Mouse (Mus musculus): ENCODE measurements around the gene Kbtbd12. TPM values are rescaled to one million over a fixed set of nuclear protein-coding genes. Genes with fewer than 3 reads are reported as not detected.

The Kbtbd12 gene
- polyA plus RNA-seq (2012) = not detected in 2 replicates

DNA sequence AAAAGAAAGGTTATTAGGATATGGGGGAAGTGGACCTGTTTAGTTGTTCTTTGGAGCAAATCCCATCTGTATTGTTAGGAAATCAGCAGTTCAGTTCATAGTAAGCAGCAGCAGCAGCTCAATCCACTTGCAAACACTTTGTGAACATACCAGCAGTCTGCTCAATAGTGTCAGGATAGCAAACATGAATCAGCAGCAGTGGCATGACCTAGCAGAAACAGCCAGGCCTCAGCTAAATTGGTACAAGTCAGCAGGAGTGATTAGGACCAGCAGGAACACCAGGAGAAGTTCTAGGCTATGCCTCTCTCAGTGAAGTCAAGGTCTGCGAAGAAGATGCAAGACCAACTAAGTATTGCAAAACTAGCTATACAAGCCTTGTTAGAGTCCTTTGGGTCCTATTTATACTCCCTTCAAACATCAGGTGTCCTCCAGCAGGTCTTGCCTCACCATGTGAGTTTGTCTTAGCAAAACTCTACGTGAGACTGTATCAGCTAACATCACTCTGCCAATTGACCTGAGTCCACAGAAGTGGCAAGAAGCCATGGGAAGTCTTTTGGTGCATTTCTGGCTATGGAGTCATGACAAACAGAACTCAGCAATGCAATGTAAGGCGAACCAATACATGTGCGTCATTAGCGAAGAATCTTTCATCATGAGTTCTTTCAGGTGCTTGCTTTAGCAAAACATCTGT, at the start of gene Kbtbd12:
Gene Kbtbd12 (minus strand): TSS at position 340 of the 691 bp plus-strand sequence.
- TF ChIP-seq GATA1 (IDR thresholded peaks at IDR 0.05; ENCODE audit: low read length) = no peak

GRCm38 (mm10) chr6:88683380-88684053, 45.8 kb upstream of the Kbtbd12 start:
- TF ChIP-seq GATA1 (IDR thresholded peaks at IDR 0.05; ENCODE audit: low read length) = no peak

- TF ChIP-seq GATA1 (IDR thresholded peaks at IDR 0.05; ENCODE audit: low read length) = no peak
Measured at GRCm38 (mm10) chr6:88681026-88681425, 43.3 kb upstream of the Kbtbd12 start.

DNA sequence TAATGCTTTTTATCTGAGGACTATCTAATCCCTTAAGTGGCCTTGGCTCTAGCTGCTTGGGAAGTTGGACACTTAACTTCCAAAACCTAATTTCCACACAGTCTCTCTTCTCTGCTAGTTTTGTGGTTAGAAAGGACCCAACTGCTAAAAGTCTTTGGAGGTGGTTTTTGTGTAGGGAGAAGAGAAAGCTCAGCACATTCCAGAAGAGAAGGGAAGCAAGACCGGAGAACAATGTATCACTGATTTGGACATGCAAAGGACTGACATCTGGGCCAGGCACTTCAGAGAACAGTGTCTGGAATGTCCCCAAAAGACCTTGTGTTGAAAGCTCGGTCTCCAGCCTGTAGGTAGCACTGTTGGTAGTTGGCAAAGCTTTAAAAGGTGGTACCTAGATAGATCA, 40.0 kb upstream of the Kbtbd12 start:
- no peak for TF ChIP-seq GATA1 (IDR thresholded peaks at IDR 0.05; ENCODE audit: low read length)

- TF ChIP-seq GATA1 (IDR thresholded peaks at IDR 0.05; ENCODE audit: low read length) = no peak
Measured at GRCm38 (mm10) chr6:88676753-88677736, 39.3 kb upstream of the Kbtbd12 start.

- TF ChIP-seq GATA1 (IDR thresholded peaks at IDR 0.05; ENCODE audit: low read length) = no peak
Measured at GRCm38 (mm10) chr6:88675815-88676214, 38.1 kb upstream of the Kbtbd12 start.

DNA sequence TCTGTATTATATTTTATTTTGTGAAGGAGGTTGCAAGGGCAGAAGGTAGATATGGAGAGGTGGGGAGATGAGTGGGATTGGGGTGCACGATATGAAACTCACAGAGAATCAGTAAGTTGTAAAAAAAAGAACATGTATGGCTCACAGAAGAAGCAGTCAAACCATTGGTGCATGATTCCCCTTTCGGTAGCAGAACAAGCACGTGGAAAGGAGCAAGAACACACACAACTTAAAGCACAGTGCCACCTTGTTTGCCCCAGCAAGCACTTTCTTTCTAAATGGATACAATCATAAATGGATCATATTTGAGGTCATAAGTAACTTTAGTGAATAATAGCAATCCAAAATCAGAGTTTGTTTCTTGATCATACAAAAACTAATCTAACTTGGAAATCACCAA, 24.5 kb upstream of the Kbtbd12 start:
- TF ChIP-seq GATA1 (IDR thresholded peaks at IDR 0.05; ENCODE audit: low read length) = no peak

- TF ChIP-seq GATA1 (IDR thresholded peaks at IDR 0.05; ENCODE audit: low read length) = no peak
Measured at GRCm38 (mm10) chr6:88661696-88662095, 23.9 kb upstream of the Kbtbd12 start.

GRCm38 (mm10) chr6:88647564-88648295, 10.0 kb upstream of the Kbtbd12 start:
- TF ChIP-seq GATA1 (IDR thresholded peaks at IDR 0.05; ENCODE audit: low read length) = no peak

DNA sequence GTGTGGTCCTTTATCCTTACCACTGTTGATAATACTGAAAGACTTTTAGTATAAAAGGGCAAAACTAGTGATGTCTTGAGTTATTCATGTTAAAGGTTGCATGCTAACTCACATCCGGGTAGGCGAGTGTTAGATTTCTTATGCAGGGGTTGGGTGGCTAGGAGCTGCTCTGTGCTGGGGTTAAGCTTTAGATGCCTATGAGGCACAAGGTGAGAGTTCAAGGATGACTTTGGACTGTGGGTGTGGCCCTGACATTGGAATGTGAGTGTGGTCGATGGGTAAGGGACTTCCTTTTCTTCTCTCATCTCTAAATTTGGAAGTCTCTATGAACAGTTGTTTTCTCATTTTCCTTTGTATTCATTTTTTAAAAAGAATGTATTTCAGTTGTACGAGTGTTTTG, 7.0 kb upstream of the Kbtbd12 start:
- no peak for TF ChIP-seq GATA1 (IDR thresholded peaks at IDR 0.05; ENCODE audit: low read length)

GRCm38 (mm10) chr6:88641346-88641920, 3.7 kb upstream of the Kbtbd12 start:
- no peak for TF ChIP-seq GATA1 (IDR thresholded peaks at IDR 0.05; ENCODE audit: low read length)

GRCm38 (mm10) chr6:88640331-88640730, 2.6 kb upstream of the Kbtbd12 start:
- TF ChIP-seq GATA1 (IDR thresholded peaks at IDR 0.05; ENCODE audit: low read length) = no peak

GRCm38 (mm10) chr6:88639921-88640320, 2.2 kb upstream of the Kbtbd12 start:
- TF ChIP-seq GATA1 (IDR thresholded peaks at IDR 0.05; ENCODE audit: low read length) = no peak

- TF ChIP-seq GATA1 (IDR thresholded peaks at IDR 0.05; ENCODE audit: low read length) = no peak
Measured at GRCm38 (mm10) chr6:88639372-88639920, 1.7 kb upstream of the Kbtbd12 start.

All from G1E-ER4 (cell line).